Mouse (Mus musculus) neutrophil, adult 59 days (primary cell): ENCODE data around the gene Tmem41a. TPM values are rescaled to one million over a fixed set of nuclear protein-coding genes. Genes with fewer than 3 reads are reported as not detected.

Source experiments
- total RNA-seq, 2 experiments: library from RNA; stranded (reverse); gene quantifications; 1 replicate in 1 of 2; 2 replicates in 1 of 2; pipeline ENCODE4 v1.2.4; 2023

Tmem41a gene
- total RNA-seq, result 1 to 10 TPM; 1.5 to 2.8 TPM

DNA sequence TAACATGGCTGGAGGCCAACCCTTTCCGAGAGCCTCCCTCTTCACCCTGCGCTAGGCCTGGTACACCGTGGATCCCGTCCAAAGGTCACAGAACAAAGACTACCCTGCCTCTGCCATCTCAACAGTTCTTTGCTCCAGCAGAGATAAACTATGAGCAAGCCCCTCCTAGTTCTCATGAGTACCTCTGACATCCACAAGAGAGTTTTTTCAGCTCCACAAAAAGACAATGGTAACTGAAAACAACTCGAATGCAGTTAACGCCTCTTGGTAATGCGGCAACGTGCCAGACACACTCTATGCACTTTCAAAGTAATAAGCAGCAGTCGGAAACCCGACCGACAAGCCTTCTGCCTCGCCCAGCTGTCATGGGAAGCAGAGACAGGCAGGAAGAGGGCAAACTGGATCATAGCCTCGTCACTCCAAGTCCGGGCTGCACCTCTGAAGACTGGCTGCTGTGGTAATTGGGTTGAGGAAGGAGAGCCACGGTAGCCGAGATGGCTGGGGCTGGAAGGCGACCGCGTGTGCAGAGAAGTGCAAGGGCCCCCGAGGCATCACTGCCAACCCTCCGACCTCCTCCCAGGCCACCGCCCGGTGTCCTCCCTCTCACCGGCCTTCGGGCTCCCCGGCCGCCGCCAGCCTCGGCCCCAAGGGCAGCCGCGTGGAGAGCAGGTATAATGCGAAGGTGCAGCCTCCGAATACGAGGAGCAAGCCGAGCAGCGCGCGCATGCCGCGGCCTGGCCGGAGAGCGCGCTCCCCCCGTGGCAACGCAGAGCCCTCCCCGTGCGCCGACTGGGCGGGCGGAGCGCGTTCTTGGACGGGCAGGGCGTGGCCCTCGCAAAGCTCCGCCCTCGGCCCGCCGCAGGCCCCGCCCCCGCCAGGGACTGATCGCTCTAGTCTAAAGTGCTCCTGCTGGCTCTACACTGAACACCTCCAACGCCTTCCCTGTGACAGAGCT, at the start of gene Tmem41a:
Tmem41a (minus strand) TSS at position 792 of the 955 bp plus-strand sequence.

DNA sequence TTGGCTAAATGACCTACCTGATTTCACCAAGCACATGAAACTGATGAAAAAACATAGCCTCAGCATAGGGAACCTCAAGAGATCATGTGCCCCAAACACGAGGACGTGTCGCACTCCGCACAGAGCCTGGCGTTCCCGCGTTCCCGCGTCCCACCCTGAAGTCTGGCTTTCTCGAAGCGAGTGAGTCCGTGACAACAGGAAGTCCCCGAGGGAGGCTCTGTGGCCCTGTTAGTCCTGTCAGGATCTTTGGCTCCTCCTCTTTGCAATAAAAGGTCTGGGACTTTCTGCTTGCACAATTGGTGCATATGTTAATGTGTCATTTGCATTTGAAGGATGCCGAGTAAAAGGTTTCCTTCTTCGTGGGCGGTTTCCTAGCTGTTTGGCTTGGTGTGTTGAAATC, 48.0 kb upstream of the Tmem41a start, which contains the start of gene Liph:
Liph (minus strand) TSS at position 360 of the 400 bp plus-strand sequence.

Other genes starting within 250 kb of the Tmem41a start
- under 1 TPM; 0.33 to 0.38 TPM for gene Ehhadh, start 159.7 kb downstream of the Tmem41a start, total RNA-seq
- gene Map3k13, start 153.2 kb downstream of the Tmem41a start, total RNA-seq, result under 1 TPM in 1 of 2 experiments, not detected in 1; 0.07 TPM
- gene Liph, start 48.1 kb upstream of the Tmem41a start, total RNA-seq, result under 1 TPM in 1 of 2 experiments, not detected in 1; 0.51 TPM
- 10 to 100 TPM; 70.2 to 73.6 TPM for gene Senp2, start 61.9 kb upstream of the Tmem41a start, total RNA-seq
- 1 to 10 TPM in 1 of 2 experiments, under 1 TPM in 1; 0.56 to 1.1 TPM for gene Igf2bp2, start 215.7 kb upstream of the Tmem41a start, total RNA-seq